Mouse (Mus musculus) testis, adult 2 months (tissue): Measurements from ENCODE around the gene Stoml2.

ENCODE experiments used
- CTCF ChIP-seq: fragments of 200-500 bp; IDR thresholded peaks from 2 replicates; pipeline ENCODE4 v1.5.1; 2012; ENCODE audit warnings: low read depth, mild to moderate bottlenecking, inconsistent platforms, low read length, moderate library complexity; ENCODE audit not compliant: control insufficient read depth, insufficient read depth, insufficient replicate concordance
- POLR2A ChIP-seq: fragments of 200-500 bp; IDR thresholded peaks from 2 replicates; pipeline ENCODE4 v1.6.1; 2012; ENCODE audit warnings: low read depth, mild to moderate bottlenecking, inconsistent platforms, low read length, moderate library complexity; ENCODE audit not compliant: control insufficient read depth

GRCm38 (mm10) chr4:43025084-43025960 lies 6.2 kb downstream of the Stoml2 start, which contains the start of gene Pigo:
- peak; percentile 93 for TF ChIP-seq CTCF
- peak; percentile 86 for TF ChIP-seq POLR2A
